Mouse (Mus musculus) liver, adult 2 months (tissue): ENCODE results near the gene 2310050C09Rik.

Experiments
- CTCF ChIP-seq: fragments of 200-500 bp; IDR thresholded peaks from 2 replicates; pipeline ENCODE4 v1.5.1; 2011; ENCODE audit warnings: low read depth, low read length, control low read depth
- POLR2A ChIP-seq: fragments of 200-500 bp; IDR thresholded peaks from 2 replicates; pipeline ENCODE4 v1.6.1; 2011; ENCODE audit warnings: low read length, control low read depth; ENCODE audit not compliant: insufficient read depth; ENCODE audit errors: extremely low read depth

- no peak for TF ChIP-seq CTCF
- no peak for TF ChIP-seq POLR2A
Observed at GRCm38 (mm10) chr3:92905182-92905581, 35.2 kb upstream of the 2310050C09Rik start.
